Mouse (Mus musculus): ENCODE data around the gene Mdh2. TPM values are rescaled to one million over a fixed set of nuclear protein-coding genes. Genes with fewer than 3 reads are reported as not detected.

Gene Mdh2
- polyA plus RNA-seq, 1 experiment from 2014 or later: 600 TPM

GRCm38 (mm10) chr5:135835981-135836380 lies 57.7 kb downstream of the Mdh2 start:
- peak; percentile 3; the same call in 1 of the 2 replicates for ATAC-seq
- Histone ChIP-seq H3K4me3 (ENCODE audit: low read depth, low read length) (peak overlapping the region; percentile 49), H3K9ac (ENCODE audit: low read depth, low read length) (no peak overlapping the region), H3K36me3 (ENCODE audit: control insufficient read depth, insufficient read depth, low read length) (no peaks in the 10 kb centered on the region; the same call in 1 of the 2 replicates), H3K27me3 (ENCODE audit: control insufficient read depth, insufficient read depth, low read depth, low read length) (no peaks in the 10 kb centered on the region), H3K4me1 (ENCODE audit: control insufficient read depth, insufficient read depth, low read length) (peaks cover 29% of the 10 kb centered on the region), H3K4me2 (ENCODE audit: low read length) (peak overlapping the region; percentile 86), H3K27ac (ENCODE audit: low read length) (peak overlapping the region; percentile 77; the same call in 1 of the 2 replicates), H3K9me3 (replicated peaks; ENCODE audit: control insufficient read depth, low read length, poor library complexity, severe bottlenecking) (no peaks in the 10 kb centered on the region)
- 19% methylated on average over 12 of the region's 12 CpGs for WGBS

Small RNA genes within 50 kb of the gene (microRNA-seq; reads per million reads assigned to microRNA genes)
- gene Gm23268: not detected
- gene Mir7034: 0.86 reads per million

Other genes with a start within 250 kb of the Mdh2 start
- gene Hip1, start 233.4 kb upstream of the Mdh2 start, polyA plus RNA-seq (2015; fragmentation: Nextera tagmentation; extraction: Ambion mirVana): 39.4 and 39.7 TPM in 2 replicates
- not detected in 2 replicates for gene Ccl26, start 214.9 kb upstream of the Mdh2 start, polyA plus RNA-seq (2015; fragmentation: Nextera tagmentation; extraction: Ambion mirVana)
- gene Ccl24, start 205.4 kb upstream of the Mdh2 start, polyA plus RNA-seq (2015; fragmentation: Nextera tagmentation; extraction: Ambion mirVana): 1.2 and 2.3 TPM in 2 replicates
- 86.9 and 93.9 TPM in 2 replicates for gene Rhbdd2, start 145.9 kb upstream of the Mdh2 start, polyA plus RNA-seq (2015; fragmentation: Nextera tagmentation; extraction: Ambion mirVana)
- 123 and 127 TPM in 2 replicates for gene Por, start 108.4 kb upstream of the Mdh2 start, polyA plus RNA-seq (2015; fragmentation: Nextera tagmentation; extraction: Ambion mirVana)
- gene Tmem120a, start 34.0 kb upstream of the Mdh2 start, polyA plus RNA-seq (2015; fragmentation: Nextera tagmentation; extraction: Ambion mirVana): 87.2 and 87.8 TPM in 2 replicates
- gene Styxl1, start 95 bp upstream of the Mdh2 start, polyA plus RNA-seq (2015; fragmentation: Nextera tagmentation; extraction: Ambion mirVana): 0.24 and 0.46 TPM in 2 replicates
- 76.2 and 89.7 TPM in 2 replicates for gene Srrm3, start 28.4 kb downstream of the Mdh2 start, polyA plus RNA-seq (2015; fragmentation: Nextera tagmentation; extraction: Ambion mirVana)
- 9.6 and 10.1 TPM in 2 replicates for gene Hspb1, start 109.4 kb downstream of the Mdh2 start, polyA plus RNA-seq (2015; fragmentation: Nextera tagmentation; extraction: Ambion mirVana)
- 1,035 and 1,054 TPM in 2 replicates for gene Ywhag, start 156.1 kb downstream of the Mdh2 start, polyA plus RNA-seq (2015; fragmentation: Nextera tagmentation; extraction: Ambion mirVana)
- 1.8 and 1.9 TPM in 2 replicates for gene Ssc4d, start 196.1 kb downstream of the Mdh2 start, polyA plus RNA-seq (2015; fragmentation: Nextera tagmentation; extraction: Ambion mirVana)
- gene Zp3, start 201.6 kb downstream of the Mdh2 start, polyA plus RNA-seq (2015; fragmentation: Nextera tagmentation; extraction: Ambion mirVana): 0.23 TPM in 1 of 2 replicates, not detected in the other
- gene Dtx2, start 216.3 kb downstream of the Mdh2 start, polyA plus RNA-seq (2015; fragmentation: Nextera tagmentation; extraction: Ambion mirVana): 24.0 and 26.1 TPM in 2 replicates

Measured in midbrain, embryonic 16.5 days (tissue).